Mouse (Mus musculus) limb, embryonic 14.5 days (tissue): Measurements from ENCODE around the gene Bcl10. TPM values are rescaled to one million over a fixed set of nuclear protein-coding genes. Genes with fewer than 3 reads are reported as not detected.

Experiments
- ATAC-seq: fragments of 200-750 bp; cut with Nextera tagmentation; 2 replicates; pipeline ENCODE4 v1.8.0; 2017; ENCODE audit warnings: low read depth, moderate number of reproducible peaks, moderate TSS enrichment; ENCODE audit not compliant: low FRiP score
- DNase-seq: peaks from one replicate; pipeline ENCODE4 v3.0.0-alpha.2; 2015; ENCODE audit warnings: low spot score
- H3K27ac ChIP-seq: fragments of 300-500 bp; sonication (generic); replicated peaks from 2 replicates; pipeline ENCODE4 v1.5.1; 2014; ENCODE audit warnings: low read depth, mild to moderate bottlenecking, low read length, moderate library complexity, mixed read lengths
- H3K27me3 ChIP-seq: fragments of 300-500 bp; sonication (generic); 2 replicates; pipeline ENCODE4 v1.6.1; 2014; ENCODE audit warnings: low read length, mixed read lengths; ENCODE audit not compliant: control insufficient read depth, insufficient read depth
- H3K36me3 ChIP-seq: fragments of 300-500 bp; sonication (generic); 2 replicates; pipeline ENCODE4 v1.6.1; 2014; ENCODE audit warnings: mild to moderate bottlenecking, low read length, moderate library complexity, mixed read lengths; ENCODE audit not compliant: control insufficient read depth, insufficient read depth
- H3K4me1 ChIP-seq: fragments of 300-500 bp; sonication (generic); 2 replicates; pipeline ENCODE4 v1.6.1; 2014; ENCODE audit warnings: antibody characterized with exemption, low read length, mixed read lengths; ENCODE audit not compliant: control insufficient read depth, insufficient read depth
- H3K4me2 ChIP-seq: fragments of 300-500 bp; sonication (generic); replicated peaks from 2 replicates; pipeline ENCODE4 v1.6.1; 2014; ENCODE audit warnings: low read depth, mild to moderate bottlenecking, low read length, moderate library complexity; ENCODE audit not compliant: severe bottlenecking
- H3K4me3 ChIP-seq: fragments of 300-500 bp; sonication (generic); replicated peaks from 2 replicates; pipeline ENCODE4 v1.5.1; 2014; ENCODE audit warnings: low read length
- H3K9ac ChIP-seq: fragments of 300-500 bp; sonication (generic); 2 replicates; pipeline ENCODE4 v1.6.1; 2014; ENCODE audit warnings: mild to moderate bottlenecking, low read depth, low read length, moderate library complexity; ENCODE audit not compliant: severe bottlenecking
- H3K9me3 ChIP-seq: fragments of 300-500 bp; sonication (generic); 2 replicates; pipeline ENCODE4 v1.6.1; 2016; ENCODE audit warnings: low read length; ENCODE audit not compliant: control insufficient read depth
- POLR2A ChIP-seq: fragments of 200-500 bp; IDR thresholded peaks from 2 replicates; pipeline ENCODE4 v1.8.0; 2012; ENCODE audit warnings: inconsistent platforms, mild to moderate bottlenecking, moderate library complexity, borderline replicate concordance; ENCODE audit not compliant: insufficient read depth, insufficient read length; ENCODE audit errors: extremely low read depth
- WGBS: fragments of 180-500 bp; shearing (Covaris S2); extraction: QIAGEN DNeasy Blood & Tissue Kit; methylation state at CpG from one replicate; pipeline ENCODE4 v1.1.7; 2014; 5-methylcytosine and 5-hydroxymethylcytosine counted together
- polyA plus RNA-seq, 2 experiments: library from polyadenylated mRNA; depleted of rRNA in 1 of 2; stranded (reverse) in 1 of 2; unstranded in 1 of 2; fragments of >200 nt; fragmentation: Nextera tagmentation in 1 of 2; extraction: Ambion mirVana in 1 of 2; gene quantifications; 2 replicates each; pipeline versions ENCODE4 v1.2.1 to v1.2.3; 2012 to 2014

The Bcl10 gene
- polyA plus RNA-seq, 2 experiments, result 25.5 to 52.9 TPM

GRCm38 (mm10) chr3:145937505-145938404 lies 15.2 kb downstream of the Bcl10 start, which contains the start of gene 2410004B18Rik:
Gene 2410004B18Rik, plus strand, starts transcription at chr3:145938014.
- Histone ChIP-seq H3K4me2 (peak within 1 kb of the TSS; percentile 61), H3K27me3 (no peaks in the 10 kb centered on the region), H3K4me1 (peaks cover 11% of the 10 kb centered on the region), H3K36me3 (peaks cover 33% of the 10 kb centered on the region), H3K9me3 (no peaks in the 10 kb centered on the region), H3K4me3 (peak within 1 kb of the TSS; percentile 92), H3K27ac (peak within 1 kb of the TSS; percentile 39; the same call in 1 of the 2 replicates), H3K9ac (peak within 1 kb of the TSS; percentile 88)
- peak; percentile 94 for ATAC-seq
- WGBS, result 8% methylated on average over 44 of the region's 70 CpGs
- TF ChIP-seq POLR2A, result peak; percentile 91; the same call in 1 of the 2 replicates
- DNase-seq, result peak; percentile 94

DNA sequence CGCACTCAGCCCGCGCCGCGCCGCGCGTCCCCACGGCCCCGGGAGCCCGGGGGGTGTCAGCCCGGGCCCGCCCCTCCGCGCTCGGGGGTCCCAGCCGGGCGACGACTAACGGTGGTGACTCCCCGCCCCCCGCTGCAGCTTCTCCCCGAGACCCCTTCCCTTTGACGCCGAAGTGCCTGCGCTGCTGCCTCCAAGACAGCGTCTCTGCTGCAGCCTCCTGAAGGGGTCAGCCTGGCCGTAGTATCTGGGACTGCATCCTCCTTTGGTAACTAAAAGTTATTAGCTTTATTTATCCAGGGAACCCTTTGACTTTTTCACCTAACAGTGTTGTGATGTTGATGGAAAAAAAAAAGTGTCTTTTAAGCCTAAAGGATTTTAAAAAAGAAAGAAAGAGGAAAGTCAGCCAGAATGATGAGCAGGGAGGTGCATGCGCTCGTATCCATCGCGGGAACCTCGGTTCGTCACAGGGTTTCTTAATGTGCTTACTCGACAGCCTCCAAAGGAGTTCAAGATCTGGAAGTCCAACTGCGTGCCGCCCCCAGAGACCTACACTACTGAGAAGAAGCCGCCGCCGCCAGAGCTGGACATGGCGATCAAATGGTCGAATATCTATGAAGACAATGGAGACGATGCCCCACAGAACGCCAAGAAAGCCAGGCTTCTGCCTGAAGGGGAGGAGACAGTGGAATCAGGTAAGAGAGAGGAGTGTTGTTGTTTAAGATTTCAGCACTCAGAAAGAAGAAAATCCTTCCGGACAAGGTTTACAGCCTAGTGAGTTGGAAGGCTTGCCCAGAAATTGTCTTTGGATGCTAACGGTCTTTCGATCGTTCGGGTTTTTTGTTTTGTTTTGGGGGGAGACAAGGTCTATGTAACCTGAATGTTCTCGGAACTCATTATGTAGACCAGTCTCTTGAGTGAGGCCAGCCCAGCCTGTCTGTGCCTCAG lies 16.1 kb downstream of the Bcl10 start:
- H3K27ac ChIP-seq, result no peak overlapping the region
- TF ChIP-seq POLR2A, result no peak
- peaks cover 35% of the 10 kb centered on the region for H3K36me3 ChIP-seq
- peak overlapping the region; percentile 92 for H3K4me3 ChIP-seq
- H3K27me3 ChIP-seq, result no peaks in the 10 kb centered on the region
- ATAC-seq (peak; percentile 18; the same call in 1 of the 2 replicates), DNase-seq (no peak)
- H3K9ac ChIP-seq, result peak overlapping the region; percentile 88
- peak overlapping the region; percentile 61 for H3K4me2 ChIP-seq
- no peaks in the 10 kb centered on the region for H3K9me3 ChIP-seq
- WGBS, result 24% methylated on average over 40 of the region's 50 CpGs
- peaks cover 11% of the 10 kb centered on the region for H3K4me1 ChIP-seq

GRCm38 (mm10) chr3:145939402-145939801 lies 16.8 kb downstream of the Bcl10 start:
- Histone ChIP-seq H3K4me2 (peak overlapping the region; percentile 61), H3K4me3 (peak overlapping the region; percentile 92; the same call in 1 of the 2 replicates), H3K27me3 (no peaks in the 10 kb centered on the region), H3K9ac (no peak overlapping the region), H3K4me1 (peaks cover 11% of the 10 kb centered on the region), H3K36me3 (peaks cover 39% of the 10 kb centered on the region), H3K27ac (no peak overlapping the region), H3K9me3 (no peaks in the 10 kb centered on the region)
- ATAC-seq (no peak), DNase-seq (no peak)
- WGBS, result 85% methylated on average over 12 of the region's 12 CpGs
- TF ChIP-seq POLR2A, result no peak

GRCm38 (mm10) chr3:145939971-145940370 lies 17.4 kb downstream of the Bcl10 start:
- TF ChIP-seq POLR2A, result no peak
- no peak overlapping the region for H3K9ac ChIP-seq

DNA sequence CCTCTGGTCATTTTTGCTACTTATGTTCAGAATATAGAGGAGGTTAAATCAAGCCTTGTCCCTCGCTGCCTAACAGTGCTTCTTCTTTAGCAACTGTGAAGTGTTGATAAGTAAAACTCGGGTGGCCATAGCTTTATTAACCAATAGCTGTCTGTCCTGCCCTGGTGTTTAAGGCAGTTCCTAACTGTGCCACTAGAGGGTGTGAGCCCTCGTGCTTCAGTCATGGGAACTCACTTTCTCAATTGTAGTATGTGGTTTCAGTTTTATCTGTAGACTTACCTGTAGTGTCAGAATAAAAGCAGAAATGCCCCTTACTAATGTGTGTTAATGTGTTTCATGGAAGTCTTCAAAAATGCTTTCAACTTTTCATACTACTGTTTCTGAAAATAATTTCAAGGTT lies 19.4 kb downstream of the Bcl10 start:
- Histone ChIP-seq H3K4me2 (no peak overlapping the region), H3K4me3 (no peak overlapping the region), H3K4me1 (peaks cover 13% of the 10 kb centered on the region), H3K27ac (no peak overlapping the region), H3K9me3 (no peaks in the 10 kb centered on the region), H3K36me3 (peaks cover 50% of the 10 kb centered on the region), H3K9ac (no peak overlapping the region), H3K27me3 (no peaks in the 10 kb centered on the region)
- peak; percentile 70 for DNase-seq
- ATAC-seq, result no peak
- WGBS, result 14% methylated on average over 3 of the region's 3 CpGs
- no peak for TF ChIP-seq POLR2A

More at GRCm38 (mm10) chr3:145939971-145940370, 17.4 kb downstream of the Bcl10 start:
- H3K36me3 ChIP-seq, result peaks cover 45% of the 10 kb centered on the region
- H3K4me2 ChIP-seq, result no peak overlapping the region
- DNase-seq, result no peak
- no peak for ATAC-seq
- no peaks in the 10 kb centered on the region for H3K27me3 ChIP-seq
- no peak overlapping the region for H3K4me3 ChIP-seq
- no peak overlapping the region for H3K27ac ChIP-seq
- 88% methylated on average over 4 of the region's 4 CpGs for WGBS
- peaks cover 11% of the 10 kb centered on the region for H3K4me1 ChIP-seq
- no peaks in the 10 kb centered on the region for H3K9me3 ChIP-seq
